Mouse (Mus musculus) lung, postnatal 4 days (tissue): ENCODE results near the gene Plscr5.
"Not testable (repeated sequence)": the region's sequence is repeated elsewhere in the genome, so short reads cannot be mapped to it uniquely, and the experiment has no call there.

Experiments used
- DNase-seq, 2 experiments: peaks; one replicate each; pipeline ENCODE4 v3.0.0; 2021

Gene Plscr5

DNA sequence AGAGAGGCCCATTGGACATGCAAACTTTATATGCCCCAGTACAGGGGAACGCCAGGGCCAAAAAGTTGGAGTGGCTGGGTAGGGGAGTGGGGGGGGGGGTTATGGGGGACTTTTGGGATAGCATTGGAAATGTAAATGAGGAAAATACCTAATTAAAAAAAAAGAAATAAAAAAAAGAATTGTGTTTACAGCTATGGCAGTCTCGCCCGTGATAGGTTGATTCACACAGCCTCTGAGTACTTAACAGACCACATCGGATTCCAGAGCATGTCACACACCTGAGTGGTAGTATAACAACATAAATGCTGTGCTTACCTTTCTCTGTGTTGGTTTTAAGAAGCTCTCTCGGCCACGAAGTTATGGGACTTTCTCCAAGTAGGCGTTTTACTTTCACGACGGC is at the start of gene Plscr5:
Plscr5 (plus strand) TSS at position 301 of the 400 bp plus-strand sequence.
- not testable (repeated sequence) for DNase-seq

DNA sequence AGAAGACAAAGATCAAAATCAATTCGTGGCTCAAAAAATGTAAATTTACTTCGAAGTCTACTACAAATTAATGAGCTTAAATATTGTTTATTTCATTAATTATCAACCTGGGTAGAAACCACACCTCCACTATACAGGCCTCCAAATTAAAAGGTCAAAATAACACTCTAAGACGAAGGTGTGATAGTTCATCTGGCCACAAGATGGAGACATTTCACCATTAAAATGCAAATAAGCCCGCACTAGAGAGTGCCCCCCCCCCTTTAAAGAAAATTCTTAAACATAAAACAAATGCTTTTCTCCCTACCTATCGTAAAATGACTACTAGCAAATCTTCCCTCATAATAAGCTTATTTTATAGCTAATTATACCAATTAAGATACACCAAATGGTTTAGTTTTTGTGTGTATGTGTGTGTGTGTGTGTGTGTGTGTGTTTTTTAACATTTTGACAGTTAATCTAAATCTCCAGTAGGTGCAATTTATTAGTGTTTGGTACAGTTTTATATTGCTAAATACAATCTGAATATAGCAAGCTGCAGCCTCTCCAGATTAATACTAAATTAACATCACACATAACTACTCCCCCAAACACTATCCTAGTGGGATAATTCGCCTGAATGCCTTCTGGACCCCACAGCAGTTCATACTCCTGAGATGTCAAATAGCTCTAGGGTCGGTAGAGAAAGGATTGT is 45.0 kb upstream of the Plscr5 start:
- DNase-seq, result no peak

DNA sequence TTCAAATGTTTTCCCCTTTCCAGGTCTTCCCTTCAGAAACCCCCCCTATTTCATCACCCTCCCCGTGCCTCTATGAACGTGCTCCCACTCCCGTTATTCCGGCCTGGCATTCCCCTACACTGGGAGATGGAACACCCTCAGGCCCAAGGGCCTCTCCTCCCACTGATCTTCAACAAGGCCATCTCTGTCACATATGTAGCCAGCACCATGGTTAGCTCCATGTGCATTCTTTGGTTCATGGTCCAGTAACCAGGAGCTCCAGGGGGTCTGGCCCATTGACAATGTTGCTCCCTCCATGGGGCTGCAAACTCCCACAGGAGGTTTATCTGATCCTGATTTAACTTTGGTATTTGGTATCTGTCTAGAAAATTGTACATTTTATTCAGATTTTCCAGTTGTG is 30.5 kb upstream of the Plscr5 start:
- no peak for DNase-seq

DNA sequence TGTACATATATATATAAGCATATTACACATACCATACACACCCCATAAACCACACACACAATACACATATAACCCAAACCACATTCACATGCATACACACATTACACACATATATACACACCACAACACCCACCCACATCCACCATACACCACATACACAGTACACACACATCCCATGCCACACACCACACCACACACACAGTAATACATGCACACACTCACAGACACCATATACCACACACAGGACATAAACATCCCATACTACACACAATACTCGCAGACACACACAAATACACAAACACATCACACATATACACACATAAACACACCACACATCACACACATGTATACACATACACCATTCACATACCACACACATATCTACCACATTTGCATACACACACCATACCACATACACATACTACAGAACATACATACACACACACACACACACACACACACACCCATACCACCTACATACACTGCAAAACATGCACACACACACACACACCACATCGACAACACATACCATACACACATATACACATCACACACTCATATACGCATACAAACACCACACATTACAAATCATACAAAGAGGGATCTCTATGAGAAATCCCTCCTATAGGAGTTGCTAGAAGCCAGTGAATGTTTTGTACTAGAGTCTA is 19.3 kb upstream of the Plscr5 start:
- DNase-seq, result no peak

DNA sequence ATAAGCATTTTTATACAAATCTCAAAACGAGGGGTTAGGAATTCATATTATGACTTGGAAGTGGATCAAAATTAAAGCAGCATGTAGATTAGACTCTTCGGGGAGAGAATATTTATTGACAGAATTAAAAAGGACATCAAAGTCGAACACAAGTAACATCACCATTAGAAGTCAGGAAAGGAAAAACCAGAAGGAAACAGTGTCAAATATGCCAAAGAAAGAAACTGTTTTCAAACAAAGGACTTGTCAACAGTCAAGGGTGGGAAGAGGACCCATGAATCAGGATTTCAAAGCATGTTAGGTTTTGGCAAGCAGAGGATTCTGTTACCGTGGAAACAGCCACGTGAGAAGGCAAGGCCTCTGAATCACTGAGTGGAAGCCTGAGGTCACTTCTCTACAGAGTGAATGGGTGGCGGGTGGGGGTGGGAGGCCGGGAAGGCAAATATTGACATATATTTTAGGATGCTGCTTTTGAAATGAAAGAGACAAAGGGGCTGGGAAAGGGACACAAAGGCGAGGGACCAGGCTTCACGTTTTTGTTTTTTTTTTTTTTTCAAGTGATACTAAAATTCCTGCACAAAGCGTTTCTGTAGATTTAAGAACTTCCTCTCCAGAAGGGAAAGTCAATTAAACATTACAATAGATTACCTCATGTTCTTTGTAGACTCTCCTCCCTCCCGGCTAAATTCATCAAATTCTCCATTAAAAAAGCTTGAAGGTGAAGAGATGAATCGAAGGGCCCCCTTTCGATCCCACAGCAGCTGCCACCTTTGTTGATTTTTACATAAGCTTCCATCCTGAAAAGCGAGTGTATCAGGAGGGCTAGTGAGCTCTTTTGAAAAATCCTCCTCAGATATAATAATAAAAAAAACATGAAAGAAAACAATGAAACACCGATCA is 18.3 kb upstream of the Plscr5 start:
- no peak for DNase-seq

DNA sequence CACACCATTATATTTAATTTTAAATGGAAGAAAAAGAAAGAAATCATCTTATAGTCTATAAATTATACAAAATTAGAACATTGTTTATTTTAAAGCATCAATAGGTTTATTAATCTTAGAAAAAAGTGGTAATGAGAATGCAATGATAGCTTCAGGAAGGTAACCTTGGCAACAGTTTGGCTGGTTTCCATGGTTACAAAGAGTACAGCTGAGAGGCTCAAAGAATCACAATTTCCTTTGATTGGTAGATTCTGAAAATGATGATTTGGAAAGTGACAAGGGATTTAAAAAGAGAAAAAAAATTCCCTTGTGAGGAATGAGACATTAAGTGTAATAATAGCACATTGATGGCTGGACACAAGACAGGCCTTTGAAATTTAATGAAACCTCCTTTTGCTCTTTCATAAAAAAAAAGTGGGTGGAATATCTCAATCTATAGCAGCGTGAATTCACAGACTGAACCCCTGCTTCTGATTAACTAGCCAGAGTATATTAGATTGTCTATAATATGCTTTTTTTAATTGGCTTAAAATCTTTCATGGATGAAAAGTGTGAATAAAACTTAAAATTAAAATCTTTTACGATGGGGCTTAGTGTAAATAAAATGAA is 13.8 kb upstream of the Plscr5 start:
- DNase-seq, result no peak

DNA sequence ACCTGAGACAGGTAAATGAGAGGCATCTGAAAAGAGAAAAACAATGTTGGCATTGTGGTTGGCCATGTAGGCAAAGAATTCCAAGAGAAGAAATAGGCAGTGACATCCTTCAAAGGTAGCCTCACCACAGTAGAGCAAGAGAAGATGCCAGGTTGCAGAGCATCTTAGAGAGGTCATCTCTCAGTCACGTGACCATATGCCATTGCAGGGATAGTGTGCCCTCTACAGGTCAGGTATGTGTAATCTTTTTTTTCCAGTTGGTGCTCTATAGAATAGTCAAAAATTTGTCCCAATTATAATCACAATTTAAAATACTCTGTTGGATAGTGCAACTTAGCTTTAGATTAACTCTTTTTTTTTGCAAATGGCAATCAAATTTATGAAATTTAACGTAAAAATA is 1.4 kb upstream of the Plscr5 start:
- no peak for DNase-seq

DNA sequence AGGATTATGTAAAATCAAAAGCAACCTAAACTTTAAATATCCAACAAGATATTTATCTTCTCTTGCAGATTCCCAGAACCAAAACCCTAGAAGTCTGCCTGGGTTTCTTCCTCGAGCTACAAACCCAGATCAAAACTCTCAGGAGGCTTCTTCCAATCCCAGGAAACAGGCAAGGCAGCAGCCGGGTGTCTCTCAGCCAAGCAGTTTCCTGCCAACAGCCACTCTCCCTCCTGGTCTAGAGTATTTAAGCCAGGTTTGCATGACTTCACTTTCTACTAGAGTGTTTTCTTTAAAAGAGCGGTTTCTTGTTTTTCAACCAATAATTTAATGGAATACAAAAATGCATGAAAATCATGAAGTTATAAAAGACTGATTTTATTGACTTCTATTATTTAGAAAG is 5.7 kb downstream of the Plscr5 start:
- no peak for DNase-seq

DNA sequence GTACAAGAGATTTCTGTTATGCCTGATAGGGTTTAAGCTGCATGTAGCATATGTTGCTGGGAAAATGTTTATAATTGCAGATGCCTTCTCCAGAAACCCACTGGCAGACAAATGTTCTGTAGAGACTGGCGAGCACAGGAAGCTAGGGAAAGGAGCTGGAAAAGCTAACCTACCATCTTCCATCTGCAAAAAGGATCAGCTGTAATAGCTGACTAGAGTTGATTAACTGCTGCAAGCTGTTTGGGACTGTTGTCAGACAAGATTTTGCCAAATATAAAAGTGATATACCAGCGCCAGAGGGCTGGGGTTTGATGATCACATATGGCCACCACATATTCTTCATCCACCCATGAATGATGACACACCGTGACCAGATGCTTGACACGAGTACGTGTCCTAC is 6.8 kb downstream of the Plscr5 start:
- no peak for DNase-seq

DNA sequence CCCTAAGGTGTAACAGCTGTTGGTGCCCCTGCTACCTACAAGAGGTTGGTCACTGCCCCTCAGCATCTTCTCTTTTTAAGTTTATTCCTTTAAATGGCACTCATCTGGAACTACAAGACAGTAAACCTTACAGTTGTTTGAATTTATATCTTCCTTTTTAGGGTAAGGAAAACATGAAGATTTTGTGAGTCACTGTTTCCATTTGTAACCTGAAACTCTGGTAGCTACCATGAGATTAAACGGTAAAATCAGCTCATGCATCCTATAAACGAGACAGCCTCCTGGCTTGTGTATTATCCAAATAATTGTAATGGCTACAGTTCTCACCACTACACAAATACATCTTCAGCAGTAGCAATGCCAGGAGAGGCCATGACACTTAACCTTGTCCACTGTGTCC is 11.7 kb downstream of the Plscr5 start:
- no peak for DNase-seq

DNA sequence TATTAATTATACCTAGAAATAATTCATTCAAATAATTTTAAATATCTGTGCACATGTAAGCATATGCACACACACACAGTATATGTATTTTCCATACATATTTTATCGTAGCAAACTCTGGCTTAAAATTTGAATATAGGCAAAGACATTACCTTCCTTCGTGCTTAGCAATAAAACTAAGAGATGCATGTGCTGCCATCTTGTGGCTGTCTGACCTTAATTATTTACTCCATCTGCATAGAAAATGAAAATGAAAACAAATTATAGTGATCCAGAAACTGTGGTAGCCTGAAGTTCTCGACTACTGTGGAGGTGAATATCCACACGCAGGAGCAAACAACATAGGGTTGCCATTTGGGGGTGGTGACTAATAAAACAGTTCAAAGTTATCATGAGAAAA is 14.6 kb downstream of the Plscr5 start:
- DNase-seq, result peak in 1 of 2 experiments; percentile 58

DNA sequence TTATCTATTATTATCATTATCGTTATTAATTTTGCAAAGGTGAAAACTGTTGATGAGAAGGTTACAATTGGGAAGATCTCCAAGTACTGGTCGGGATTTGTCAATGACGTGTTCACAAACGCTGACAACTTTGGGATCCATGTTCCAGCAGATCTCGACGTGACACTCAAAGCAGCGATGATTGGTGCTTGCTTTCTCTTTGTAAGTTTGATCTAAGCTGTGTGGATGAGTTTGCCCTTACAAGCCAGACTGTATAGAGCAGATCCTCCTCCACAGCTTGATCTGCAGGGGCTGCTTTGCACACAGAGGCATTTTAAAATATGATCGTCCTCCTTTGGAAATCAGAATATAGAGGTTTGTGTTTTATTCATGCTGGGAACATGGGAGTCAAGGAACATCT is 15.0 kb downstream of the Plscr5 start:
- DNase-seq, result no peak

DNA sequence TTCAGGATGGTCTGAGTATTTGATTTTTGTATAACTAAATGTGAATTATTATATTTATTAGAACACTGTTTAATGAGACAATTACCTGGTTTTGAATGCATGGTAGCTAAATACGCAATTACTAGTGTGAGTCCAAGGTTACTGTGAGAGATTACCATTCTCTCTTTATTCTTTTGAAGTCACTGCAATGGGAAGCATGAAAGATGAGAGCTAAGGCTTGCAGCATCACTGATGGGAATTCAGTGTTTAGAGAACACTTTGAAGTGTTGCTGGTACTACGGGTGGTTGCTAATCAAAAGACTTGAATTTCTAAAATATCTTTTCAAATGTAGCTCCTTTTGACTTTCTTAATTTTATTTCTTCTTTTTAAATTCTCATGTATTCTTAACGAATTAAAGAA is 17.1 kb downstream of the Plscr5 start:
- DNase-seq, result no peak

DNA sequence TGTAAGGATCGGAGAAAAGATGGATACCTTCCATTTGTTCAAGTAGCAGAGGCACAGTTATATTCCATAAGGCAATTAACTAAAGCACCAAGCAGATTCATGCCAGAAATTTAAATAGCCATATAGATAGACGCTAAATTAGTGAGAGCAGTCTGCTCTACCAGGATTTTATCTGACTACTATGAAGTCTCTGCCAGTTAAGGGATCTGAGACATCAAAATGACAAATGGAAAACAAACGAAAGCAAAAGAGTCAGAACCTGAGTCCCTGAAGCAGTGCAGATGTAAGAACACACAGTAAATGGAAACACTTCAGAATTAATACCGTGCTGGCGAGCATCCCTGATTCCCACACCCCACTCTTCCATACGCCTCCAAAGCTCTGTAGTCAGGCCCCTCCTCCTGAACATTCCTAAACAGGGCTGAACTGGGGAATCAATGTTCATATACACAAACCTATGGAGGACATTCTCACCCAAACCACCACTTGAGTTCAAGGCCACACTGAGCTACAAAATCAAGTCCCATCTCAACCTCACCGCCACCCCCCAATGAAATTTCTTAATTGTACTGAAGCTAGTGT is 17.7 kb downstream of the Plscr5 start:
- no peak for DNase-seq

DNA sequence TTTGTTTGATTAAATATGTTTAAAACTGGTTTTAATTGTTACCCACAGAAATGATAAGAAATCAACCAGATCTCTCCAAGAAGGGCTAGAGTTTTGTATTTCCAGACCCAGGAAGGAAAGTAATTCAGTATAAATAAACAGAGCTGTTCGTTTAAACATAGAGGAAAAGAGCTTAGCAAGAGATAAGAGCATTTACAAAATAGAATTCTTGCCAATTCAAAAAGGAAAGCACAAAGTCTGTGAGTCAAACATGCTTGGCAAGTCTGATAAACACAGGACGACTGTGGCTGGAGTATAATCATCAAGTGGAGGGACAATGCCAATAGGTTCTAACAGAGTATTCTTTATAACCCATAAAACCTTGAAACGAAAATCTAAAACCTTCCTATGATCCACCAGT is 18.3 kb downstream of the Plscr5 start:
- DNase-seq, result no peak

DNA sequence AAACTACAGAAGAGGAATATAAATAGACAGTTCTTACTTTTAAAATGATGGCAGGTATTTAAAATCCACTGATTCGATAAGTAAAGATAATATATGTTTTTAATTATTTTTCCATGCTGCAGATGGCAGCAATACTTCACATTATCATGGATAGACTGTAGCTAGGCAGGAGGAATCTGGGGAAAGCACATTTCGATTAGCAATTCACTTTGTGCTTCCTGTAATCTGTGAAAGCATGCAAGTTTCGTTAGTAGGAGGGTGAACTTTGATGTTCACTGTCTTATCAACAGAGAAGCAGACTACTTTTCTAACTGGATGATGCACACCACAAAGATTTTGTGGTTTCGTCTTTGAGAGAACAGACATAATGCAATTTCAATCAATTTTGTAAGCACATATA is 24.7 kb downstream of the Plscr5 start:
- DNase-seq, result no peak

DNA sequence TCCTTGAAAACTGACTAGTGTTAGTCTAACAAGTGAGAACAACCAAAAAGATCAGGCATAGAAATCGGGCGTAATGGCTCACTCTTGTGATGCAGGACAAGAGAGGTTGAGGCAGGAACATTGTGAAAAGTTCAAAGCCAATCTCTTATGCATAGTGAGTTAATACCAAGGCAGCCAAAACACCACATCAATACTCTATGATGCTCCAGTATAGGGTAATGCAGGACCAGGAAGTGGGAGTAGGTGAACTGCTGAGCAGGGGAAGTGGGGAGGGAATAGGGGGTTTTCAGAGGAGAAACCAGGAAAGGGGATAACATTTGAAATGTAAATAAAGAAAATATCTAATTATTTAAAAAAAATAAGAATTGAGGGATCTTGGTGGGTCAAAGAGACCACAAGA is 25.2 kb downstream of the Plscr5 start:
- DNase-seq, result no peak

DNA sequence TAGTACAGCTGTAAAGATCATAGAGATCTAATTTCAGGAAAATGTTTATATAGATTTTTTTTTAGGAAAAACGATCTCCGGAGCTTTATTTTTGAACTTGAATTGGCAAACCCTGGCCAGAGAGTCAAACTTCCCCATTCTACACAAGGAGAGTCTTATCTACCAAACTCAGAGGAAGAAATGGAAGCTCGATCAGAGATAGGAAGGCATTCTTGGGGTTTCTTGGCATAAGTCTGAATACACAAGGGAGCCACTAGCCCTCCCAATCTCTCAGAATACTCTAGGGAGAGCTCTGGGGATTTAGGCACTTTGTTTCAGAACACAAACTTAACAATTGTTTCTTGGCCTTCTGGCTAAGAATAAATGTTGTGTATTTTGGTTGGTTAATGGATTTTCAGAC is 27.4 kb downstream of the Plscr5 start:
- no peak for DNase-seq

DNA sequence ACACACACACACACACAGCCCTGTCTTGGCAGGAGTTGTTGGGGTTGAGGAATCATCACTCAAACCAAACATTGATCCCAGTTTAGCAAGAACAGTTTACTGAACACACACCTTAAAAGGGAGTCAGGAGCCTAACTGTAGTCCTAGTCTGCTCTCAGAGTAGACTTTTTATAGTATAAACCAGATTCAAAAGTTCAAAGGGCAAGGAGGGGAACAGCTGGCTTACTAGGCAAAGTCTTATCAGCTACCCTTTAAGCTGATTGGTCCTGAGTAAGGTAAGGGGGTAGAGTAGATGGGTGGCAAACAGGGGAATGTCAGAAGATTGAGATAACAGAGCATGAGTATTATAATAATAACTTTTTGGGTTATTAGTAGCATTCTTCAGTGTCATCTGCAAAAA is 28.7 kb downstream of the Plscr5 start:
- DNase-seq, result no peak

DNA sequence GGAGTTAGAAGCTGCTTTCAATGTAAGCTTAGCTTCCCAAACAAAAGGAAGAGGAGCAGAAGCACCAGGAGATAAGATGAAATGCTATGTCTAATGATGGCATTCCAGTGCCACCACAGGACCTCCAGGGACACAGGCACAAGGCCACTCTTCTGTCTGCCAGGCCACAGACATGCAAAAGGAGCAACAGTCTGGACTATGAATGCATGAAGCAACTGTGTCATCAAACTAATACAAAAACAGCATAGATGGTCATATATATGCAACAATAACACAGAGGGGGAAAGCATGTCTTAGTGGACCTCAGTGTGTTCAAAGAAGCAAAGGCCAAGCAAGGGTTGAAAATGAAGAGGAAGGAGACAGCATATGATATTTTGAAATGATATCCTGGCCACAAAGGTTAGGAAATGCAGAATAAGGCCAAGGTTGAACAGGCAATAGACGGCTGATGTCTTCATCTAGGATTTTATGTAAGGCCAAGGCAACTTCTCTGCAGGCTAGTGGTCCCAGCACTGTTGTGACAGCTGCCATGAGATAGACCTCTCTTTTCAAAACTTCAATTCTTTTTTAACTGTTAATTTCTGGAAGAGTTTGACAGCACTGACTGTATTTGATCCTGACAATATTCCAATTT is 32.0 kb downstream of the Plscr5 start:
- DNase-seq, result no peak

DNA sequence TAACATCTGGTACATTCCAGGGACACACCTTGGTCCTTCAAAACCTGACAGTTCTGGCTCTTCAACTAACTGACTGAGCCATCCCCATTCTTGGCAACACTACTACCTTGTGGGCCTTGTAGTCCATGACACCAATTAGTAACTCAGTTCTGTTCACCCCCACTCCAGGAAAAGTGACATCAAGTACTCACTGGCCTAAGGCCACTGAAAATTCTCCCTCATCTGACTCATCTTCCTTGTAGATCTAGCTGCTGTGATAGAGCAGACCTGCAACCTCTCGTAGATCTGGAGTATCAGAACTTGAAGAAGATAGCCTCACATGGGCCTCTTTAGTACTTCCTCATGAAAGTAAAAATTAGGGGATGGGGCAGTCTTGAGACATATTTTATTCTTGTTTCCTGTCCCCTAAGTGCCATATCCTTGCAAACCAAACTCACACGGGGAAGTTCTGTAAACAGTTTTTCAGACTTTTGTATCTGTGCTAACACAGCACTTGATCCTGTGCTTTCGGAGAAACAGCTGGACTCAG is 33.5 kb downstream of the Plscr5 start:
- no peak for DNase-seq

DNA sequence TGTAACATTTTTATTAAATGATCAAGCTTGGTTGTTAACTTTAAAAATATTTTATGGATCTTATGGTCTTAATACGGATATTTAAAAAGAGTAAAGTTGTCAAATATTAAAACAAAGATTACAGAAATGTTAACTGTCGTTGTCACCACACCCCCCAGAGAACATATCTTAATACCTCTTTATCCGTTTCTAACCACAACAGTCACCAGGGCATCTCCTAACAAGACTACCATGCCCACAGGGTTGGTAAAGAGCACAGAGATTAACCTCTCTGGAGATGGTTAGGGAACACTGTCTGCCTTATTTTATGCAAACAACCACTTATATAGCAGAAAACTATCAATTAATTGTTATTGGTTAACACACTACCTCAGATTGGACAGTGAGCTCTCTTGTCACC is 34.1 kb downstream of the Plscr5 start:
- DNase-seq, result no peak
